Mouse (Mus musculus) heart, embryonic 14.5 days (tissue): Measurements from ENCODE around the gene Cfap45. TPM values are rescaled to one million over a fixed set of nuclear protein-coding genes. Genes with fewer than 3 reads are reported as not detected.

Experiments
- ATAC-seq: fragments of 200-750 bp; cut with Nextera tagmentation; 2 replicates; pipeline ENCODE4 v1.8.0; 2017; ENCODE audit warnings: low read depth, moderate TSS enrichment; ENCODE audit not compliant: insufficient number of reproducible peaks, insufficient read depth, low FRiP score
- H3K27ac ChIP-seq, 2 experiments: fragments of 200-500 bp in 1 of 2; fragments of 300-500 bp in 1 of 2; sonication (generic) in 1 of 2; replicated peaks in 1 of 2; 2 replicates each; pipeline ENCODE4 v1.5.1; 2012 to 2014; ENCODE audit warnings: low read depth in 2 of 2, low read length in 2 of 2, control low read depth in 1 of 2, mild to moderate bottlenecking in 1 of 2, mixed read lengths in 1 of 2; ENCODE audit not compliant: control insufficient read depth in 1 of 2, insufficient read depth in 1 of 2
- H3K27me3 ChIP-seq: fragments of 300-500 bp; sonication (generic); 2 replicates; pipeline ENCODE4 v1.6.1; 2014; ENCODE audit warnings: mild to moderate bottlenecking, low read length, control low read depth; ENCODE audit not compliant: control insufficient read depth, insufficient read depth
- H3K36me3 ChIP-seq: fragments of 300-500 bp; sonication (generic); 2 replicates; pipeline ENCODE4 v1.6.1; 2014; ENCODE audit warnings: mild to moderate bottlenecking, control low read depth, low read length, mixed read lengths; ENCODE audit not compliant: control insufficient read depth, insufficient read depth
- H3K4me1 ChIP-seq, 2 experiments: fragments of 200-500 bp in 1 of 2; fragments of 300-500 bp in 1 of 2; sonication (generic) in 1 of 2; 2 replicates each; pipeline ENCODE4 v1.6.1; 2012 to 2014; ENCODE audit warnings: low read length in 2 of 2, control low read depth in 1 of 2, mixed read lengths in 1 of 2; ENCODE audit not compliant: control insufficient read depth in 2 of 2, insufficient read depth in 2 of 2
- H3K4me2 ChIP-seq: fragments of 300-500 bp; sonication (generic); 2 replicates; pipeline ENCODE4 v1.6.1; 2014; ENCODE audit warnings: mild to moderate bottlenecking, low read length
- H3K4me3 ChIP-seq, 2 experiments: fragments of 200-500 bp in 1 of 2; fragments of 300-500 bp in 1 of 2; sonication (generic) in 1 of 2; 2 replicates each; pipeline ENCODE4 v1.5.1; 2012 to 2014; ENCODE audit warnings: low read length in 2 of 2, mild to moderate bottlenecking in 2 of 2, control low read depth in 1 of 2, low read depth in 1 of 2, moderate library complexity in 1 of 2; ENCODE audit not compliant: control insufficient read depth in 1 of 2, insufficient read depth in 1 of 2
- H3K9ac ChIP-seq: fragments of 300-500 bp; sonication (generic); 2 replicates; pipeline ENCODE4 v1.6.1; 2014; ENCODE audit warnings: mild to moderate bottlenecking, low read length
- H3K9me3 ChIP-seq: fragments of 300-500 bp; sonication (generic); 2 replicates; pipeline ENCODE4 v1.6.1; 2016; ENCODE audit warnings: low read length, control low read depth; ENCODE audit not compliant: control insufficient read depth
- WGBS: fragments of 180-500 bp; shearing (Covaris S2); extraction: QIAGEN DNeasy Blood & Tissue Kit; methylation state at CpG from one replicate; pipeline ENCODE4 v1.1.7; 2014; 5-methylcytosine and 5-hydroxymethylcytosine counted together
- polyA plus RNA-seq: library from polyadenylated mRNA; unstranded; fragments of >200 nt; fragmentation: Nextera tagmentation; extraction: Ambion mirVana; gene quantifications from 2 replicates; pipeline ENCODE4 v1.2.1, GENCODE M21; 2014

Cfap45 gene
- 2.0 and 2.6 TPM in 2 replicates for polyA plus RNA-seq

DNA sequence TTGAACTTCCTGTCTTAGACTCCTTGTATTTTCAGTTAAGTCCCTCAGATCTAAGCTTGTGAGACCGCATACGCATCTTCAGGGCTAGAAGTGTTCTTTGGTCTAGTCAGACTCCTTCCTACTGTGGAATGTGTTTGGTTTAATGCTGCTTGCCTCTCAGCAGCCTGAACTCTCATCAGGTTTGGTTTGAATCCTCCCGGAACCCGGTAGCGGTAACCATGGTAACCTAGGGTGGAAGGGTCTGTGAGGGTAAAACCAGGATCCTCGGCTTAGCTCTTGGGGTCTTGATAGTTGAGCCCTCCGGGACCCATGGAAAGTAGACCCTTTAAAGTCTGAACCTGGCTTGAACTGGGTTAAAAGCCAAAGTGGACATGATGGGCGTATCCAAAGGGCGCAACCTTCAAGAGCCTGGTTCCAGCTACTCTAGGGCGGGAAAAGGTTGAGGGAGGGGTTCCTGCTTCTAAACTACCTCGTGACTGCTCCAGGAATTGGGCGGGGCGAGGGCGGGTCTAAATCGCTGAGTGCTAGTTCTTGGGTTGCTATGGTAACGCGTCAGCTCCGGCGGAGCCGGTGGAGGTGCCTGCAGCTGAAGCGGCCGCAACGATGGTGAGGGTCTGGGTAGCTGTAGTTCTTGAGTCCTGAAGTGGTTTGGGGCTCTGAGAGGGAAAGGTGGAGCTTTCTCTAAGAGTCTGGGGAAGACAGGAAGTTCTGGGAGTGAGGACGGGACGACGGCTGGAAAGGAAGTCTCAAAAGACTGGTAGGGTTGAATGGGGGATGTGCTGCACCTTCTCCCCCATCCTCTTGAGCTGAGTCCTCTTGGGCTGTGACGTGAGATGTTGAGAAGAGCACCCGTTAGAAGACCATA, at the start of gene Cfap45:
Gene Cfap45, plus strand, starts transcription at position 226 of the 865 bp plus-strand sequence.
- peak within 1 kb of the TSS; percentile 39 to 46 for H3K4me3 ChIP-seq
- H3K4me2 ChIP-seq, result peak within 1 kb of the TSS; percentile 69
- peaks cover 8 to 12% of the 10 kb centered on the region in 2 experiments; a peak in 3 of 4 replicates for H3K4me1 ChIP-seq
- 0 out of 4 replicates have a peak within 1 kb of the TSS, but pooled peaks of 1 of the 2 experiments have one; percentile 10 for H3K27ac ChIP-seq
- WGBS, result 5% methylated on average over 28 of the region's 28 CpGs
- peaks cover 10% of the 10 kb centered on the region; the same call in 1 of the 2 replicates for H3K9me3 ChIP-seq
- no peaks in the 10 kb centered on the region for H3K27me3 ChIP-seq
- H3K36me3 ChIP-seq, result no peaks in the 10 kb centered on the region
- ATAC-seq, result peak; percentile 64
- H3K9ac ChIP-seq, result peak within 1 kb of the TSS; percentile 28; the same call in 1 of the 2 replicates

DNA sequence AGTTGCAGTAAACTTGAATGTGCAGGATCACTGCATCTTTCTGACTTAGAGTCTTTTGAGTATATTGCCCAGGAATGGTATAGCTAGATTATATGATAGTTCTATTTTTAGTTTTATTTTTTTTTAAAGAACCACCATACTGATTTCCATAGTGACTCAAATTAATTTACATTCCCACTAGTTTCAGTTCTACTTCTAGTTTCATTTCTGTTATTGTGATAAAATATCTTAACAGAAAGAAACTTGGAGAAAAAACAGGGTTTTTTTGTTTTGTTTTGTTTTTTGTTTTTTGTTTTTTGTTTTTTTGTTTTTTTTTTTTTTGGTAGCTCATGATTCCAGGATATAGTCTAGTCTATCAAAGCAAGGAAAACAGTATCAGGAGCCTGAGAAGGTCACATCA, 47.7 kb upstream of the Cfap45 start:
- ATAC-seq, result no peak
- no peaks in the 10 kb centered on the region for H3K36me3 ChIP-seq
- no peaks in the 10 kb centered on the region for H3K9me3 ChIP-seq
- no peak overlapping the region for H3K4me2 ChIP-seq
- H3K27ac ChIP-seq, result no peak overlapping the region
- no peak overlapping the region for H3K4me3 ChIP-seq
- no peaks in the 10 kb centered on the region for H3K27me3 ChIP-seq
- peaks cover 0 to 2% of the 10 kb centered on the region in 2 experiments; a peak in 1 of 4 replicates for H3K4me1 ChIP-seq
- H3K9ac ChIP-seq, result no peak overlapping the region

DNA sequence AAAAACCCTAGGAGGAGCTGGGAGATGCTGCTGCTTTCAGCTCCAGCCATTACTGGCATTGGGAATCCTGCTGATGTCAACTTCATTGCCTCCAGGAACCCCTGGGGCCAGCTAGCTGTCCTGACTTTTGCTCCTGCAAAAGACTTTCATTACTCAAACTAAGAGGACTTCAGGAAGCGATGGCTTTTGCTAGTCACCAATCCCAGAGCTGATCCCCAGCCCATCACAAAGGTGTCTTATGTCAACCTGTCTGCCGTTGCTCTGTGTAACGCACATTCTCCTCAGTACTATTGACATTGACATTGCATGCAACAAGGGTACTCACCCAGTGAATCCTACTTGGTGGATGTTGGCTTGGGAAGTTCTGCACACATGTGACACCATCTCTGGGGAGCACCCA, 46.4 kb upstream of the Cfap45 start:
- H3K9ac ChIP-seq, result no peak overlapping the region
- WGBS, result 76% methylated on average over 3 of the region's 3 CpGs

GRCm38 (mm10) chr1:172475054-172475741, 45.4 kb upstream of the Cfap45 start, which contains the start of gene Slamf9:
TSS of gene Slamf9 (plus strand) at chr1:172475358.
- H3K4me3 ChIP-seq, result no peak within 1 kb of the TSS
- WGBS, result 59% methylated on average over 7 of the region's 7 CpGs
- H3K4me2 ChIP-seq, result no peak within 1 kb of the TSS
- 0 out of 2 replicates have a peak, but pooled peaks have one; percentile 26 for ATAC-seq
- no peaks in the 10 kb centered on the region for H3K27me3 ChIP-seq
- no peak within 1 kb of the TSS for H3K9ac ChIP-seq
- no peaks in the 10 kb centered on the region for H3K9me3 ChIP-seq
- H3K4me1 ChIP-seq, result 0 out of 4 replicates have a peak, but pooled peaks cover 0 to 2% of the 10 kb centered on the region in 2 experiments
- no peak within 1 kb of the TSS for H3K27ac ChIP-seq
- no peaks in the 10 kb centered on the region for H3K36me3 ChIP-seq

More for the DNA sequence above, 46.4 kb upstream of the Cfap45 start:
- H3K4me2 ChIP-seq, result no peak overlapping the region
- H3K27ac ChIP-seq, result no peak overlapping the region
- H3K4me1 ChIP-seq, result peaks cover 0 to 2% of the 10 kb centered on the region in 2 experiments; a peak in 1 of 4 replicates
- no peaks in the 10 kb centered on the region for H3K9me3 ChIP-seq
- H3K4me3 ChIP-seq, result no peak overlapping the region
- no peaks in the 10 kb centered on the region for H3K27me3 ChIP-seq
- H3K36me3 ChIP-seq, result no peaks in the 10 kb centered on the region
- no peak for ATAC-seq

DNA sequence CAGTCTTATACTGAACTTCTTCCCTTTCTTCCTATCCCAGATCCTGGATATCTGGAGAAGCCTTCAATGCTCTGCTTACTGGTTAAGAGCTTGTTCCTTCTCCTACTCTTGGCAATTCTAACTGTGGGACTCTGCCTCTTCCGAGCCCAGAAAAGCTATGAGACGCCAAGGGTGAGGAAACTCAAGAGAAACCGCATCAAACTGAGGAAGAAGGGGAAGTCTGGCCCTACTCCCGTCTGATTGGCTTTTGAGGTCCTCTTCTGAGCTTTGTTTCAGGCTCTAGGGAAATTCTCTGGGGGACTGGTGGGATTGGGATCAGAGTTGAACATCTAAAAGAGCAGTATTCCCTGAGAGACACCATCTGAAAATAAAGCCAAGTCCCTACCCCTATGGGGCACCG, 42.6 kb upstream of the Cfap45 start:
- H3K9me3 ChIP-seq, result no peaks in the 10 kb centered on the region
- no peak for ATAC-seq

GRCm38 (mm10) chr1:172480376-172480775, 40.2 kb upstream of the Cfap45 start:
- H3K4me2 ChIP-seq, result no peak overlapping the region
- H3K4me3 ChIP-seq, result no peak overlapping the region
- no peak overlapping the region for H3K27ac ChIP-seq
- no peaks in the 10 kb centered on the region for H3K9me3 ChIP-seq
- H3K4me1 ChIP-seq, result peaks cover 0 to 6% of the 10 kb centered on the region in 2 experiments; a peak in 2 of 4 replicates
- no peak for ATAC-seq
- WGBS, result 89% methylated on average over 4 of the region's 4 CpGs
- H3K27me3 ChIP-seq, result no peaks in the 10 kb centered on the region; the same call in 1 of the 2 replicates
- no peak overlapping the region for H3K9ac ChIP-seq
- no peaks in the 10 kb centered on the region for H3K36me3 ChIP-seq

More for the DNA sequence above, 42.6 kb upstream of the Cfap45 start:
- Histone ChIP-seq H3K27me3 (no peaks in the 10 kb centered on the region), H3K4me1 (peaks cover 2 to 6% of the 10 kb centered on the region in 2 experiments; a peak in 2 of 4 replicates), H3K4me2 (no peak overlapping the region), H3K27ac (no peak overlapping the region), H3K4me3 (no peak overlapping the region), H3K9ac (no peak overlapping the region), H3K36me3 (no peaks in the 10 kb centered on the region)
- 69% methylated on average over 5 of the region's 5 CpGs for WGBS

DNA sequence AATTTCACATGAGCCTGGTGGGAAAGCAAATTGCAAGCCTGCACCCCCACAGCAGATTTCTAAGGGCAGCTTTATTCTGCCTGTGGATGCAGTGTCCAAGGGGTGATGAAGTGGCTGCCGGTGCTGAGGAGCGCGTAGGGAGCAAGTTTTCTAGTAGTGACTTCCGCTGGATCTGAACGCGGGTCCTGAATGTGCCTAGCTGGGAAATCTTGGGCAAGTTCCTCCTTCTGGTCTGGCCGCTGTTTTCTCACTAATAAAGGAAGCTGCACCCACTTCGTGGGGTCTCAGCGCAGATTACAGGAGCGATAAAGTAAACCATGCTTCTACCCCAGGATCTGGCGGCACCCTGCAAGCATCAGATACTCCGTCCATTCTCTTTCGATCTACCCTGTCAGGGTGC, 39.5 kb upstream of the Cfap45 start:
- ATAC-seq, result no peak
- Histone ChIP-seq H3K4me1 (peaks cover 0 to 6% of the 10 kb centered on the region in 2 experiments; a peak in 2 of 4 replicates), H3K36me3 (no peaks in the 10 kb centered on the region), H3K4me2 (peak overlapping the region; percentile 92), H3K27ac (no peak overlapping the region), H3K4me3 (peak overlapping the region in 1 of 2 experiments; percentile 50; a peak in 2 of 4 replicates), H3K9me3 (no peaks in the 10 kb centered on the region), H3K27me3 (no peaks in the 10 kb centered on the region; the same call in 1 of the 2 replicates), H3K9ac (peak overlapping the region; percentile 65)
- WGBS, result 16% methylated on average over 13 of the region's 13 CpGs
